Mouse (Mus musculus) kidney, postnatal 36 days (tissue): Measurements from ENCODE around the gene Fam71b.
A peak's percentile ranks its signal among the peaks of the same experiment; 100 is the strongest.

Experiments
- DNase-seq, 2 experiments: peaks; one replicate each; pipeline ENCODE4 v3.0.0; 2021 to 2022; ENCODE audit warnings: mixed read lengths in 2 of 2

Fam71b gene

GRCm38 (mm10) chr11:46384925-46385324, 11.4 kb upstream of the Fam71b start:
- no peak for DNase-seq

GRCm38 (mm10) chr11:46386556-46386955, 9.8 kb upstream of the Fam71b start:
- DNase-seq, result no peak

GRCm38 (mm10) chr11:46387061-46387460, 9.3 kb upstream of the Fam71b start:
- no peak for DNase-seq

GRCm38 (mm10) chr11:46388438-46388837, 7.9 kb upstream of the Fam71b start:
- no peak for DNase-seq

- DNase-seq, result no peak
These were observed 6.8 kb upstream of the Fam71b start, which contains the start of gene Itk for GRCm38 (mm10) chr11:46389336-46390117. TSS of gene Itk (minus strand) at chr11:46389515.

GRCm38 (mm10) chr11:46390621-46391020, 5.7 kb upstream of the Fam71b start:
- DNase-seq, result no peak

GRCm38 (mm10) chr11:46392890-46393289, 3.5 kb upstream of the Fam71b start:
- DNase-seq, result no peak

- no peak for DNase-seq
These were observed 2.9 kb upstream of the Fam71b start for GRCm38 (mm10) chr11:46393413-46393812.

- DNase-seq, result no peak
These were observed 1.3 kb upstream of the Fam71b start for GRCm38 (mm10) chr11:46395088-46395487.

- DNase-seq, result no peak
These were observed 661 bp upstream of the Fam71b start for GRCm38 (mm10) chr11:46395698-46396097.

GRCm38 (mm10) chr11:46396860-46397179, 461 bp downstream of the Fam71b start:
- DNase-seq, result no peak

GRCm38 (mm10) chr11:46397900-46398299, 1.5 kb downstream of the Fam71b start:
- no peak for DNase-seq

- no peak for DNase-seq
These were observed 2.1 kb downstream of the Fam71b start for GRCm38 (mm10) chr11:46398473-46398872.

GRCm38 (mm10) chr11:46398933-46399383, 2.6 kb downstream of the Fam71b start:
- no peak for DNase-seq

- DNase-seq, result no peak
These were observed 5.2 kb downstream of the Fam71b start for GRCm38 (mm10) chr11:46401555-46401954.

- no peak for DNase-seq
These were observed 8.6 kb downstream of the Fam71b start for GRCm38 (mm10) chr11:46404986-46405385.

GRCm38 (mm10) chr11:46406721-46407120, 10.4 kb downstream of the Fam71b start:
- no peak for DNase-seq

GRCm38 (mm10) chr11:46410018-46410563, 13.7 kb downstream of the Fam71b start:
- DNase-seq, result no peak

- no peak for DNase-seq
These were observed 22.1 kb downstream of the Fam71b start for GRCm38 (mm10) chr11:46418438-46418837.

GRCm38 (mm10) chr11:46418860-46419259, 22.5 kb downstream of the Fam71b start:
- DNase-seq, result no peak

GRCm38 (mm10) chr11:46421086-46421888, 24.9 kb downstream of the Fam71b start:
- DNase-seq, result no peak

GRCm38 (mm10) chr11:46428131-46428530, 31.8 kb downstream of the Fam71b start:
- peak; percentile 14 for DNase-seq

GRCm38 (mm10) chr11:46430123-46430522, 33.8 kb downstream of the Fam71b start:
- DNase-seq, result no peak

- peak; percentile 75 to 87 for DNase-seq
These were observed 34.8 kb downstream of the Fam71b start for GRCm38 (mm10) chr11:46431129-46431528.
